Mouse (Mus musculus) neural tube, embryonic 11.5 days (tissue): ENCODE measurements around the gene Adcy5. TPM values are rescaled to one million over a fixed set of nuclear protein-coding genes. Genes with fewer than 3 reads are reported as not detected.

Experiments
- ATAC-seq: fragments of 200-750 bp; cut with Nextera tagmentation; 2 replicates; pipeline ENCODE4 v1.8.0; 2017; ENCODE audit warnings: moderate number of reproducible peaks, mild to moderate bottlenecking, moderate TSS enrichment, moderate library complexity; ENCODE audit not compliant: insufficient read depth, low FRiP score, low TSS enrichment
- DNase-seq: peaks from one replicate; pipeline ENCODE4 v3.0.0-alpha.2; 2015; ENCODE audit warnings: low spot score
- H3K27ac ChIP-seq: fragments of 300-500 bp; sonication (generic); 2 replicates; pipeline ENCODE4 v1.5.1; 2014; ENCODE audit warnings: low read depth, mild to moderate bottlenecking, low read length
- H3K27me3 ChIP-seq: fragments of 300-500 bp; sonication (generic); 2 replicates; pipeline ENCODE4 v1.6.1; 2014; ENCODE audit warnings: mild to moderate bottlenecking, low read length, mixed read lengths; ENCODE audit not compliant: control insufficient read depth, insufficient read depth
- H3K36me3 ChIP-seq: fragments of 300-500 bp; sonication (generic); 2 replicates; pipeline ENCODE4 v1.6.1; 2014; ENCODE audit warnings: mild to moderate bottlenecking, low read length, moderate library complexity, mixed read lengths; ENCODE audit not compliant: control insufficient read depth, insufficient read depth
- H3K4me1 ChIP-seq: fragments of 300-500 bp; sonication (generic); 2 replicates; pipeline ENCODE4 v1.6.1; 2014; ENCODE audit warnings: low read length, mixed read lengths; ENCODE audit not compliant: control insufficient read depth, insufficient read depth
- H3K4me2 ChIP-seq: fragments of 300-500 bp; sonication (generic); 2 replicates; pipeline ENCODE4 v1.6.1; 2014; ENCODE audit warnings: low read depth, mild to moderate bottlenecking, moderate library complexity
- H3K4me3 ChIP-seq: fragments of 300-500 bp; sonication (generic); 2 replicates; pipeline ENCODE4 v1.5.1; 2014; ENCODE audit warnings: low read depth, low read length
- H3K9ac ChIP-seq: fragments of 300-500 bp; sonication (generic); 2 replicates; pipeline ENCODE4 v1.6.1; 2014; ENCODE audit warnings: mild to moderate bottlenecking, low read length
- H3K9me3 ChIP-seq: fragments of 300-500 bp; sonication (generic); 2 replicates; pipeline ENCODE4 v1.6.1; 2016; ENCODE audit warnings: low read length; ENCODE audit not compliant: control insufficient read depth
- WGBS: fragments of 180-500 bp; shearing (Covaris S2); extraction: QIAGEN DNeasy Blood & Tissue Kit; methylation state at CpG from one replicate; pipeline ENCODE4 v1.1.7; 2014; 5-methylcytosine and 5-hydroxymethylcytosine counted together
- polyA plus RNA-seq: library from polyadenylated mRNA; unstranded; fragments of >200 nt; fragmentation: Nextera tagmentation; extraction: Ambion mirVana; gene quantifications from 2 replicates; pipeline ENCODE4 v1.2.1, GENCODE M21; 2014

Adcy5 gene
- polyA plus RNA-seq, 1 experiment from 2014 or later, result 2.3 TPM

- Histone ChIP-seq H3K4me2 (no peak overlapping the region), H3K27ac (no peak overlapping the region), H3K4me3 (no peak overlapping the region), H3K9me3 (no peaks in the 10 kb centered on the region), H3K4me1 (0 out of 2 replicates have a peak, but pooled peaks cover 2% of the 10 kb centered on the region), H3K36me3 (no peaks in the 10 kb centered on the region), H3K9ac (no peak overlapping the region), H3K27me3 (no peaks in the 10 kb centered on the region)
- DNase-seq (no peak), ATAC-seq (no peak)
- WGBS, result 73% methylated on average over 7 of the region's 7 CpGs
Observed at GRCm38 (mm10) chr16:35190777-35191176, 36.1 kb downstream of the Adcy5 start.

GRCm38 (mm10) chr16:35191271-35191670 is 36.6 kb downstream of the Adcy5 start:
- H3K9me3 ChIP-seq, result no peaks in the 10 kb centered on the region
- no peak overlapping the region for H3K4me2 ChIP-seq
- H3K27ac ChIP-seq, result no peak overlapping the region
- WGBS, result 68% methylated on average over 7 of the region's 7 CpGs
- ATAC-seq (no peak), DNase-seq (no peak)
- no peak overlapping the region for H3K4me3 ChIP-seq
- no peaks in the 10 kb centered on the region for H3K36me3 ChIP-seq
- no peak overlapping the region for H3K9ac ChIP-seq
- H3K4me1 ChIP-seq, result 0 out of 2 replicates have a peak, but pooled peaks cover 2% of the 10 kb centered on the region
- H3K27me3 ChIP-seq, result no peaks in the 10 kb centered on the region

GRCm38 (mm10) chr16:35192471-35192870 is 37.8 kb downstream of the Adcy5 start:
- 93% methylated on average over 4 of the region's 4 CpGs for WGBS
- Histone ChIP-seq H3K9me3 (no peaks in the 10 kb centered on the region), H3K4me3 (no peak overlapping the region), H3K4me2 (no peak overlapping the region), H3K27ac (no peak overlapping the region), H3K9ac (no peak overlapping the region), H3K27me3 (no peaks in the 10 kb centered on the region), H3K36me3 (no peaks in the 10 kb centered on the region), H3K4me1 (0 out of 2 replicates have a peak, but pooled peaks cover 2% of the 10 kb centered on the region)
- DNase-seq (no peak), ATAC-seq (no peak)

- H3K4me2 ChIP-seq, result no peak overlapping the region
- no peak overlapping the region for H3K9ac ChIP-seq
- whole genome bisulfite sequencing, result 44% methylated on average over 3 of the region's 3 CpGs
- H3K4me1 ChIP-seq, result 0 out of 2 replicates have a peak, but pooled peaks cover 2% of the 10 kb centered on the region
- no peak for ATAC-seq
- DNase-seq, result no peak
- H3K9me3 ChIP-seq, result no peaks in the 10 kb centered on the region
- H3K27me3 ChIP-seq, result no peaks in the 10 kb centered on the region
- H3K36me3 ChIP-seq, result no peaks in the 10 kb centered on the region
- H3K4me3 ChIP-seq, result no peak overlapping the region
- no peak overlapping the region for H3K27ac ChIP-seq
Observed at GRCm38 (mm10) chr16:35193357-35193756, 38.7 kb downstream of the Adcy5 start.

- Histone ChIP-seq H3K9ac (no peak overlapping the region), H3K27ac (no peak overlapping the region)
Observed at GRCm38 (mm10) chr16:35199721-35200431, 45.2 kb downstream of the Adcy5 start.

GRCm38 (mm10) chr16:35200432-35201142 is 45.9 kb downstream of the Adcy5 start:
- DNase-seq (no peak), ATAC-seq (no peak)
- Histone ChIP-seq H3K9ac (no peak overlapping the region), H3K4me2 (no peak overlapping the region), H3K4me1 (peaks cover 4% of the 10 kb centered on the region), H3K27ac (no peak overlapping the region), H3K36me3 (no peaks in the 10 kb centered on the region), H3K27me3 (no peaks in the 10 kb centered on the region), H3K9me3 (no peaks in the 10 kb centered on the region), H3K4me3 (no peak overlapping the region)
- 79% methylated on average over 9 of the region's 9 CpGs for WGBS

More at GRCm38 (mm10) chr16:35199721-35200431, 45.2 kb downstream of the Adcy5 start:
- Histone ChIP-seq H3K4me2 (no peak overlapping the region), H3K4me3 (no peak overlapping the region), H3K9me3 (no peaks in the 10 kb centered on the region), H3K4me1 (peaks cover under 1% of the 10 kb centered on the region; the same call in 1 of the 2 replicates), H3K36me3 (no peaks in the 10 kb centered on the region), H3K27me3 (no peaks in the 10 kb centered on the region)
- DNase-seq, result no peak
- ATAC-seq, result no peak
- 63% methylated on average over 6 of the region's 6 CpGs for WGBS

- no peak overlapping the region for H3K4me2 ChIP-seq
- ATAC-seq (no peak), DNase-seq (no peak)
- no peak overlapping the region for H3K4me3 ChIP-seq
- H3K36me3 ChIP-seq, result no peaks in the 10 kb centered on the region
- H3K27me3 ChIP-seq, result no peaks in the 10 kb centered on the region
- WGBS, result 88% methylated on average over 5 of the region's 5 CpGs
- no peak overlapping the region for H3K27ac ChIP-seq
- H3K9ac ChIP-seq, result no peak overlapping the region
- H3K4me1 ChIP-seq, result peaks cover 8% of the 10 kb centered on the region
- no peaks in the 10 kb centered on the region for H3K9me3 ChIP-seq
Observed at GRCm38 (mm10) chr16:35201281-35201680, 46.6 kb downstream of the Adcy5 start.

GRCm38 (mm10) chr16:35203511-35203910 is 48.8 kb downstream of the Adcy5 start:
- no peak for DNase-seq
- no peak overlapping the region for H3K9ac ChIP-seq
- H3K4me3 ChIP-seq, result no peak overlapping the region
- H3K27ac ChIP-seq, result no peak overlapping the region
- 54% methylated on average over 1 of the region's 1 CpGs for WGBS
- H3K36me3 ChIP-seq, result no peaks in the 10 kb centered on the region
- H3K4me2 ChIP-seq, result no peak overlapping the region
- no peaks in the 10 kb centered on the region for H3K9me3 ChIP-seq
- H3K4me1 ChIP-seq, result peaks cover 8% of the 10 kb centered on the region
- H3K27me3 ChIP-seq, result no peaks in the 10 kb centered on the region
- ATAC-seq, result no peak

- no peaks in the 10 kb centered on the region for H3K36me3 ChIP-seq
- H3K9ac ChIP-seq, result no peak overlapping the region
- peaks cover 8% of the 10 kb centered on the region for H3K4me1 ChIP-seq
- ATAC-seq, result peak; percentile 60
- H3K27ac ChIP-seq, result no peak overlapping the region
- H3K4me3 ChIP-seq, result no peak overlapping the region
- no peaks in the 10 kb centered on the region for H3K27me3 ChIP-seq
- peak; percentile 38 for DNase-seq
- no peak overlapping the region for H3K4me2 ChIP-seq
- 56% methylated on average over 5 of the region's 5 CpGs for WGBS
- no peaks in the 10 kb centered on the region for H3K9me3 ChIP-seq
Observed at GRCm38 (mm10) chr16:35205681-35206080, 51.0 kb downstream of the Adcy5 start.
